Mouse (Mus musculus): ENCODE results near the gene Tmprss11e. TPM values are rescaled to one million over a fixed set of nuclear protein-coding genes. Genes with fewer than 3 reads are reported as not detected.

Gene Tmprss11e
- polyA plus RNA-seq, 1 experiment from 2014 or later, result not detected

DNA sequence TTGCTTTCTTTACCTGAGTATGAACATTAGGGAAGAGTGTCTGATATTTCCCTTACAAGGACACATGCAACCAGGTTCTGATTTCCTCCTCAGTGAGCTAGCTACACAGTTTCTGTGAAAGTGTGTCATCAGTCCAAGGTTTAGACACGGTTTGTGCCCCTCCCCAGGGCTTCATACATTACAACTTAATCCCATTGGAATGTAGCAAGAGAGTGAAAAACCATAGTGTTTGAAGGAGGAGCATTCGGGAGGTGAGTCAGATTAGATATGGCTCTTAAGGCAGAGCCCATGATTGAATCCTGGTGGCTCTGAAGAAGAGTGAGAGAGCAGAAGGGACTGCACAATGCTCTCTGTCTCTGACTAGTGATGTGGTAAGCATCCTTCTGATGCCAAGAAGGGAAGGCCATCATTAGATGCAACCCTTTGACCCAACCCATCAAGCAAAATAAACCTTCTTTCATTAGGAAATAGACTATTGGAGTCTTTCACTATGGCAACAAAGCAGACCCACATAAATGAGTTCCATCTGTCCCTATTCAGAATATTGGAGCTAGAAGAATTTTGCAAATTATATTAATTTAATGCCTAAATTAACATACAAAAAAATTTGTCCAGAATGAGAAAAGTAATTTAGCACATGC lies 22.7 kb downstream of the Tmprss11e start:
- ATAC-seq (ENCODE audit: low FRiP score), result no peak
- H3K4me3 ChIP-seq (ENCODE audit: low read depth, low read length), result no peak overlapping the region
- H3K4me2 ChIP-seq (replicated peaks; ENCODE audit: low read depth, low read length), result no peak overlapping the region
- no peak for DNase-seq (ENCODE audit: low spot score)
- whole genome bisulfite sequencing, result 66% methylated on average over 2 of the region's 2 CpGs
- H3K4me1 ChIP-seq (replicated peaks; ENCODE audit: control insufficient read depth, insufficient read depth, low read length), result no peaks in the 10 kb centered on the region
- no peak overlapping the region for H3K9ac ChIP-seq (ENCODE audit: low read depth, low read length)
- H3K27me3 ChIP-seq (ENCODE audit: control insufficient read depth, insufficient read depth, low read length), result no peaks in the 10 kb centered on the region
- no peaks in the 10 kb centered on the region for H3K36me3 ChIP-seq (ENCODE audit: control insufficient read depth, insufficient read depth, low read length)
- H3K9me3 ChIP-seq (ENCODE audit: control insufficient read depth, low read length), result no peaks in the 10 kb centered on the region
- no peak overlapping the region for H3K27ac ChIP-seq (ENCODE audit: low read depth, low read length)

DNA sequence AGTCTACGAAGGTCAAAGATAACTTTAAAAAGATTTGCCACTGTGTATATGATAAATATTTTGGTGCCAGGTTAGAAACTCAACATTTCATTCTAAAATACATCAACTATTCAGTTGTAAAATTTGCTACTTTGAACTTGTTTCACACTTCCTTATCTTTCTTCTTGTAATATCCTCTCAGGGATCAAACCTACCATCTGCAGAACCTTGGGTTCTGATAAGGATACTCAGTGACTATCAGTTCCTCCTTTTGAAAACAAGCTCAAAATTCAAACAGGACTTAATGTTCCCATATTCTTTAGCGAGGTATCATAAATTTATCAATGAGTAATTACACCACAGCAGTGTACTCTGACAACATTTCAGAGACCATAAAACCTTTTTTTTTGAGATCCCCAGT lies 30.6 kb downstream of the Tmprss11e start:
- DNase-seq (ENCODE audit: low spot score), result no peak
- no peak overlapping the region for H3K27ac ChIP-seq (ENCODE audit: low read depth, low read length)
- H3K4me1 ChIP-seq (replicated peaks; ENCODE audit: control insufficient read depth, insufficient read depth, low read length), result no peaks in the 10 kb centered on the region
- H3K9me3 ChIP-seq (ENCODE audit: control insufficient read depth, low read length), result no peaks in the 10 kb centered on the region
- H3K4me3 ChIP-seq (ENCODE audit: low read depth, low read length), result no peak overlapping the region
- ATAC-seq (ENCODE audit: low FRiP score), result no peak
- H3K9ac ChIP-seq (ENCODE audit: low read depth, low read length), result no peak overlapping the region
- no peaks in the 10 kb centered on the region for H3K36me3 ChIP-seq (ENCODE audit: control insufficient read depth, insufficient read depth, low read length)
- no peaks in the 10 kb centered on the region for H3K27me3 ChIP-seq (ENCODE audit: control insufficient read depth, insufficient read depth, low read length)
- no peak overlapping the region for H3K4me2 ChIP-seq (replicated peaks; ENCODE audit: low read depth, low read length)
- WGBS, result 88% methylated on average over 2 of the region's 2 CpGs

DNA sequence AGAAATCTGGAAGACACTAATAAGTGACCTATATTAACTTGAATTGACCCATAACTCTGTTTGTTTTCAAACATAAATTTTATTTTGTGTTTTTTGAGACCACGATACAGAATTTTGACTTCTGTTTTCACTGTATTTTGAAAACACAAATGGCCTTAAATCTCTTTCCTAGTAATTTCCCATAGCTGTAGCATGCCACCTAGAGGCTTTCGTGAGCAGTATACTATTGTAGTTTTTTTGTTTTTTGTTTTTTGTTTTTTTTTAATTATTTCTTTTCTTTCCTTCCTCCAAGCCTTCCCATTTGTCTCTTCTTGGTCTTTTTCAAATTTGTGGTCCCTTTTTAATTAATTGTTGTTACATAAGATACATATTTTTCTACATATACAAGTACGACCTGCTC lies 40.7 kb downstream of the Tmprss11e start:
- ATAC-seq (ENCODE audit: low FRiP score), result no peak
- Histone ChIP-seq H3K9ac (ENCODE audit: low read depth, low read length) (no peak overlapping the region), H3K27me3 (ENCODE audit: control insufficient read depth, insufficient read depth, low read length) (no peaks in the 10 kb centered on the region), H3K4me1 (replicated peaks; ENCODE audit: control insufficient read depth, insufficient read depth, low read length) (no peaks in the 10 kb centered on the region), H3K4me3 (ENCODE audit: low read depth, low read length) (no peak overlapping the region), H3K9me3 (ENCODE audit: control insufficient read depth, low read length) (no peaks in the 10 kb centered on the region), H3K27ac (ENCODE audit: low read depth, low read length) (no peak overlapping the region), H3K36me3 (ENCODE audit: control insufficient read depth, insufficient read depth, low read length) (no peaks in the 10 kb centered on the region), H3K4me2 (replicated peaks; ENCODE audit: low read depth, low read length) (no peak overlapping the region)
- 90% methylated on average over 3 of the region's 3 CpGs for whole genome bisulfite sequencing
- DNase-seq (ENCODE audit: low spot score), result no peak

- no peak overlapping the region for H3K4me2 ChIP-seq (replicated peaks; ENCODE audit: low read depth, low read length)
- H3K36me3 ChIP-seq (ENCODE audit: control insufficient read depth, insufficient read depth, low read length), result no peaks in the 10 kb centered on the region
- H3K27me3 ChIP-seq (ENCODE audit: control insufficient read depth, insufficient read depth, low read length), result no peaks in the 10 kb centered on the region
- DNase-seq (ENCODE audit: low spot score) (peak; percentile 50), ATAC-seq (ENCODE audit: low FRiP score) (no peak)
- H3K9ac ChIP-seq (ENCODE audit: low read depth, low read length), result no peak overlapping the region
- no peaks in the 10 kb centered on the region for H3K4me1 ChIP-seq (replicated peaks; ENCODE audit: control insufficient read depth, insufficient read depth, low read length)
- H3K27ac ChIP-seq (ENCODE audit: low read depth, low read length), result no peak overlapping the region
- 67% methylated on average over 4 of the region's 4 CpGs for WGBS
- no peak overlapping the region for H3K4me3 ChIP-seq (ENCODE audit: low read depth, low read length)
- H3K9me3 ChIP-seq (ENCODE audit: control insufficient read depth, low read length), result no peaks in the 10 kb centered on the region
Measured at GRCm38 (mm10) chr5:86684667-86685066, 60.9 kb downstream of the Tmprss11e start.

DNA sequence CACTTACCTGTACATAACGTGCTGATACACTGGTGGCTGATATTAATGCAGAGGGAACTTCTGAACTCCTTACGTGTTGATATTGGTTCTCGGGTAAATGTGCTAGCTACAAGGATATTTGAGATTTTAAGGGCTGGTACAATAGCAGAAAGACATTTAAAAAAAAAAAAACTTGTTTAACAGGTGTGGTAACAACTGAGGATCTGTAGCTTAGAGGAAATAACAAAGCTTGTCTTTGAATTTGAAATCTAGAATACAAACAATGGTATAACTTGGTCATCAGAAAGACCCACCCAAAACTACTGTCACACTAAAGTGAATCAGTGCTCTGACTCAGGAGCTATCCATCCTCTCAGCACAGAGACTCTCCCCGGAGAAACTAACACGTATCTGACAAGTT lies 69.4 kb downstream of the Tmprss11e start, which contains the start of gene Tmprss11b:
TSS of gene Tmprss11b (minus strand) at position 101 of the 400 bp plus-strand sequence.
- H3K36me3 ChIP-seq (ENCODE audit: control insufficient read depth, insufficient read depth, low read length), result no peaks in the 10 kb centered on the region
- no peaks in the 10 kb centered on the region for H3K27me3 ChIP-seq (ENCODE audit: control insufficient read depth, insufficient read depth, low read length)
- no peaks in the 10 kb centered on the region for H3K9me3 ChIP-seq (ENCODE audit: control insufficient read depth, low read length)
- H3K4me2 ChIP-seq (replicated peaks; ENCODE audit: low read depth, low read length), result no peak within 1 kb of the TSS
- WGBS, result 80% methylated on average over 5 of the region's 5 CpGs
- DNase-seq (ENCODE audit: low spot score), result no peak
- H3K4me3 ChIP-seq (ENCODE audit: low read depth, low read length), result no peak within 1 kb of the TSS
- no peak for ATAC-seq (ENCODE audit: low FRiP score)
- H3K9ac ChIP-seq (ENCODE audit: low read depth, low read length), result no peak within 1 kb of the TSS
- H3K27ac ChIP-seq (ENCODE audit: low read depth, low read length), result no peak within 1 kb of the TSS
- H3K4me1 ChIP-seq (replicated peaks; ENCODE audit: control insufficient read depth, insufficient read depth, low read length), result no peaks in the 10 kb centered on the region

Other genes with a start within 250 kb of the Tmprss11e start
- not detected in 2 replicates for gene Tmprss11g, start 227.2 kb downstream of the Tmprss11e start, polyA plus RNA-seq (2014; fragmentation: Nextera tagmentation; extraction: Ambion mirVana)
- gene Tmprss11f, start 113.4 kb downstream of the Tmprss11e start, polyA plus RNA-seq (2014; fragmentation: Nextera tagmentation; extraction: Ambion mirVana), result not detected in 2 replicates
- gene Tmprss11b, start 69.5 kb downstream of the Tmprss11e start, polyA plus RNA-seq (2014; fragmentation: Nextera tagmentation; extraction: Ambion mirVana), result not detected in 2 replicates
- gene Ythdc1, start 58.4 kb upstream of the Tmprss11e start, polyA plus RNA-seq (2014; fragmentation: Nextera tagmentation; extraction: Ambion mirVana), result 52.4 and 57.5 TPM in 2 replicates
- gene Ugt2b34, start 161.1 kb upstream of the Tmprss11e start, polyA plus RNA-seq (2014; fragmentation: Nextera tagmentation; extraction: Ambion mirVana), result 0.04 TPM in 1 of 2 replicates, not detected in the other
- gene Ugt2b1, start 180.7 kb upstream of the Tmprss11e start, polyA plus RNA-seq (2014; fragmentation: Nextera tagmentation; extraction: Ambion mirVana), result not detected in 2 replicates